Mouse (Mus musculus): ENCODE data around the gene Ing1. TPM values are rescaled to one million over a fixed set of nuclear protein-coding genes. Genes with fewer than 3 reads are reported as not detected.
"Not testable (repeated sequence)": the region's sequence is repeated elsewhere in the genome, so short reads cannot be mapped to it uniquely, and the experiment has no call there.

Gene Ing1
- polyA plus RNA-seq, 1 experiment from 2014 or later: 31.2 TPM

- Histone ChIP-seq H3K4me2 (no peak overlapping the region), H3K36me3 (ENCODE audit: control insufficient read depth, insufficient read depth, low read length) (peaks cover 25% of the 10 kb centered on the region), H3K27me3 (replicated peaks; ENCODE audit: control insufficient read depth, insufficient read depth, low read length) (no peaks in the 10 kb centered on the region), H3K9me3 (ENCODE audit: control insufficient read depth, low read length) (no peaks in the 10 kb centered on the region), H3K4me3 (ENCODE audit: low read depth, low read length) (no peak overlapping the region), H3K27ac (ENCODE audit: low read depth, low read length) (no peak overlapping the region), H3K9ac (ENCODE audit: low read depth, low read length) (no peak overlapping the region), H3K4me1 (replicated peaks; ENCODE audit: control insufficient read depth, insufficient read depth, low read length) (no peaks in the 10 kb centered on the region)
- DNase-seq (ENCODE audit: low spot score): no peak
- no peak for ATAC-seq (replicated peaks; ENCODE audit: low FRiP score)
- WGBS: 90% methylated on average over 12 of the region's 12 CpGs
These were observed 13.3 kb upstream of the Ing1 start for GRCm38 (mm10) chr8:11542031-11542430.

GRCm38 (mm10) chr8:11542866-11543265 lies 12.5 kb upstream of the Ing1 start:
- no peak overlapping the region for H3K4me2 ChIP-seq
- H3K36me3 ChIP-seq (ENCODE audit: control insufficient read depth, insufficient read depth, low read length): peaks cover 26% of the 10 kb centered on the region
- no peaks in the 10 kb centered on the region for H3K4me1 ChIP-seq (replicated peaks; ENCODE audit: control insufficient read depth, insufficient read depth, low read length)
- WGBS: 86% methylated on average over 4 of the region's 4 CpGs
- H3K4me3 ChIP-seq (ENCODE audit: low read depth, low read length): no peak overlapping the region
- H3K27me3 ChIP-seq (replicated peaks; ENCODE audit: control insufficient read depth, insufficient read depth, low read length): no peaks in the 10 kb centered on the region
- H3K27ac ChIP-seq (ENCODE audit: low read depth, low read length): no peak overlapping the region
- no peaks in the 10 kb centered on the region for H3K9me3 ChIP-seq (ENCODE audit: control insufficient read depth, low read length)
- no peak overlapping the region for H3K9ac ChIP-seq (ENCODE audit: low read depth, low read length)
- DNase-seq (ENCODE audit: low spot score): no peak
- no peak for ATAC-seq (replicated peaks; ENCODE audit: low FRiP score)

- Histone ChIP-seq H3K4me1 (replicated peaks; ENCODE audit: control insufficient read depth, insufficient read depth, low read length) (no peaks in the 10 kb centered on the region), H3K9me3 (ENCODE audit: control insufficient read depth, low read length) (no peaks in the 10 kb centered on the region), H3K4me2 (no peak overlapping the region), H3K27me3 (replicated peaks; ENCODE audit: control insufficient read depth, insufficient read depth, low read length) (no peaks in the 10 kb centered on the region), H3K36me3 (ENCODE audit: control insufficient read depth, insufficient read depth, low read length) (peaks cover 26% of the 10 kb centered on the region), H3K27ac (ENCODE audit: low read depth, low read length) (no peak overlapping the region), H3K9ac (ENCODE audit: low read depth, low read length) (no peak overlapping the region), H3K4me3 (ENCODE audit: low read depth, low read length) (no peak overlapping the region)
- 40% methylated on average over 3 of the region's 3 CpGs for WGBS
- DNase-seq (ENCODE audit: low spot score): peak; percentile 50
- ATAC-seq (replicated peaks; ENCODE audit: low FRiP score): no peak
These were observed 11.0 kb upstream of the Ing1 start for GRCm38 (mm10) chr8:11544386-11544785.

GRCm38 (mm10) chr8:11547063-11547462 lies 8.3 kb upstream of the Ing1 start:
- Histone ChIP-seq H3K9me3 (ENCODE audit: control insufficient read depth, low read length) (no peaks in the 10 kb centered on the region), H3K36me3 (ENCODE audit: control insufficient read depth, insufficient read depth, low read length) (peaks cover 15% of the 10 kb centered on the region), H3K4me3 (ENCODE audit: low read depth, low read length) (no peak overlapping the region), H3K27ac (ENCODE audit: low read depth, low read length) (no peak overlapping the region), H3K27me3 (replicated peaks; ENCODE audit: control insufficient read depth, insufficient read depth, low read length) (no peaks in the 10 kb centered on the region), H3K9ac (ENCODE audit: low read depth, low read length) (no peak overlapping the region), H3K4me1 (replicated peaks; ENCODE audit: control insufficient read depth, insufficient read depth, low read length) (peaks cover 4% of the 10 kb centered on the region; the same call in 1 of the 2 replicates), H3K4me2 (no peak overlapping the region)
- ATAC-seq (replicated peaks; ENCODE audit: low FRiP score) (peak; percentile 19; the same call in 1 of the 2 replicates), DNase-seq (ENCODE audit: low spot score) (no peak)
- WGBS: 69% methylated on average over 6 of the region's 6 CpGs

GRCm38 (mm10) chr8:11549706-11550105 lies 5.7 kb upstream of the Ing1 start:
- Histone ChIP-seq H3K4me2 (peak overlapping the region; percentile 73), H3K4me1 (replicated peaks; ENCODE audit: control insufficient read depth, insufficient read depth, low read length) (peaks cover 13% of the 10 kb centered on the region), H3K9me3 (ENCODE audit: control insufficient read depth, low read length) (no peaks in the 10 kb centered on the region), H3K9ac (ENCODE audit: low read depth, low read length) (peak overlapping the region; percentile 84), H3K4me3 (ENCODE audit: low read depth, low read length) (peak overlapping the region; percentile 81), H3K27me3 (replicated peaks; ENCODE audit: control insufficient read depth, insufficient read depth, low read length) (no peaks in the 10 kb centered on the region), H3K27ac (ENCODE audit: low read depth, low read length) (peak overlapping the region; percentile 84), H3K36me3 (ENCODE audit: control insufficient read depth, insufficient read depth, low read length) (peaks cover 5% of the 10 kb centered on the region; the same call in 1 of the 2 replicates)
- 11% methylated on average over 7 of the region's 7 CpGs for WGBS
- DNase-seq (ENCODE audit: low spot score) (peak; percentile 59), ATAC-seq (replicated peaks; ENCODE audit: low FRiP score) (no peak)

GRCm38 (mm10) chr8:11550281-11550948 lies 5.0 kb upstream of the Ing1 start, which contains the start of gene Cars2:
TSS of gene Cars2 (minus strand) at chr8:11550783.
- H3K9ac ChIP-seq (ENCODE audit: low read depth, low read length): peak within 1 kb of the TSS; percentile 84
- H3K36me3 ChIP-seq (ENCODE audit: control insufficient read depth, insufficient read depth, low read length): peaks cover 5% of the 10 kb centered on the region; the same call in 1 of the 2 replicates
- peak within 1 kb of the TSS; percentile 73 for H3K4me2 ChIP-seq
- peak; percentile 93 for DNase-seq (ENCODE audit: low spot score)
- WGBS: 0% methylated on average over 53 of the region's 53 CpGs
- H3K4me3 ChIP-seq (ENCODE audit: low read depth, low read length): peak within 1 kb of the TSS; percentile 81
- peaks cover 13% of the 10 kb centered on the region for H3K4me1 ChIP-seq (replicated peaks; ENCODE audit: control insufficient read depth, insufficient read depth, low read length)
- H3K27me3 ChIP-seq (replicated peaks; ENCODE audit: control insufficient read depth, insufficient read depth, low read length): no peaks in the 10 kb centered on the region
- ATAC-seq (replicated peaks; ENCODE audit: low FRiP score): peak; percentile 82
- no peaks in the 10 kb centered on the region for H3K9me3 ChIP-seq (ENCODE audit: control insufficient read depth, low read length)
- peak within 1 kb of the TSS; percentile 84 for H3K27ac ChIP-seq (ENCODE audit: low read depth, low read length)

GRCm38 (mm10) chr8:11551497-11551896 lies 3.9 kb upstream of the Ing1 start:
- H3K4me1 ChIP-seq (replicated peaks; ENCODE audit: control insufficient read depth, insufficient read depth, low read length): peaks cover 13% of the 10 kb centered on the region
- not testable (repeated sequence) for H3K9ac ChIP-seq (ENCODE audit: low read depth, low read length); DNase-seq (ENCODE audit: low spot score); H3K9me3 ChIP-seq (ENCODE audit: control insufficient read depth, low read length); ATAC-seq (replicated peaks; ENCODE audit: low FRiP score); H3K36me3 ChIP-seq (ENCODE audit: control insufficient read depth, insufficient read depth, low read length); H3K4me3 ChIP-seq (ENCODE audit: low read depth, low read length); H3K27ac ChIP-seq (ENCODE audit: low read depth, low read length); H3K27me3 ChIP-seq (replicated peaks; ENCODE audit: control insufficient read depth, insufficient read depth, low read length)
- 77% methylated on average over 4 of the region's 4 CpGs for WGBS
- peak overlapping the region; percentile 73 for H3K4me2 ChIP-seq

- Histone ChIP-seq H3K27me3 (replicated peaks; ENCODE audit: control insufficient read depth, insufficient read depth, low read length) (no peaks in the 10 kb centered on the region), H3K27ac (ENCODE audit: low read depth, low read length) (no peak overlapping the region), H3K36me3 (ENCODE audit: control insufficient read depth, insufficient read depth, low read length) (peaks cover 1% of the 10 kb centered on the region; the same call in 1 of the 2 replicates), H3K9me3 (ENCODE audit: control insufficient read depth, low read length) (no peaks in the 10 kb centered on the region), H3K4me1 (replicated peaks; ENCODE audit: control insufficient read depth, insufficient read depth, low read length) (peaks cover 13% of the 10 kb centered on the region), H3K9ac (ENCODE audit: low read depth, low read length) (no peak overlapping the region), H3K4me2 (no peak overlapping the region), H3K4me3 (ENCODE audit: low read depth, low read length) (no peak overlapping the region)
- WGBS: 84% methylated on average over 10 of the region's 10 CpGs
- ATAC-seq (replicated peaks; ENCODE audit: low FRiP score) (no peak), DNase-seq (ENCODE audit: low spot score) (no peak)
These were observed 3.0 kb upstream of the Ing1 start for GRCm38 (mm10) chr8:11552390-11552789.
